Mouse (Mus musculus) heart, adult 2 months (tissue): ENCODE measurements at regions not wholly inside any gene's neighbourhood (a gene's known extent, or its start where the extent isn't known, plus 50 kb on each side); places are given as distances from the start of the nearest gene placed in this dataset.

Experiments
- CTCF ChIP-seq: fragments of 200-600 bp; IDR thresholded peaks from 2 replicates; pipeline ENCODE4 v1.8.1; 2022; ENCODE audit warnings: antibody characterized with exemption, mild to moderate bottlenecking, moderate library complexity
- EP300 ChIP-seq: fragments of 200-500 bp; IDR thresholded peaks from 2 replicates; pipeline ENCODE4 v1.6.1; 2011; ENCODE audit warnings: low read depth, low read length, control low read depth; ENCODE audit not compliant: insufficient read depth
- POLR2A ChIP-seq: fragments of 200-500 bp; IDR thresholded peaks from 2 replicates; pipeline ENCODE4 v1.6.1; 2011; ENCODE audit warnings: mild to moderate bottlenecking, low read depth, low read length, control low read depth; ENCODE audit not compliant: insufficient read depth

DNA sequence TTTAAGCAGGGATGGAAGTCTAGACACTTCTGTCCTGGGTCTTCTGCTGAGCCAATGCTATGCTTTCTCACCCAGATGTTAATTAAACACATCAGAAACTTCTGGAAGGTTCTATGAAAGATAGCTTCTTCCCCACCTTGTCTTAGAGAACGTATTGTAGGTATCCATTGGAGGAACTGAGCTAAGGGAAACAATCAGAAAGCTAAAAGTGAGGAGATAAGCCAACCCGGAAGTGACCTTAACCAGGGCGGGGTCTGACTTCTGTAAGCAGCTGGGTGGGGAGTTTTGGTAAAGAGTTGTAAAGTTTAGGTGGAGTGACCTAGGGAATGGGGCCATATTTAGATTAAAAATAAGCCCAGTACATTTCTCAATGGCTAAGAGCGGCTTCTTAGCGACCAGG, 95.1 kb upstream of the Nrbf2 start:
- TF ChIP-seq POLR2A (no peak), EP300 (no peak), CTCF (no peak)
